Mouse (Mus musculus): ENCODE results near the gene Homer3.

Gene Homer3

GRCm38 (mm10) chr8:70284421-70284820 lies 1.8 kb downstream of the Homer3 start:
- no peak for DNase-seq (ENCODE audit: low spot score)

- no peak for DNase-seq (ENCODE audit: low spot score)
These were observed 2.7 kb downstream of the Homer3 start for GRCm38 (mm10) chr8:70285304-70285703.

- DNase-seq (ENCODE audit: low spot score): no peak
These were observed 4.1 kb downstream of the Homer3 start for GRCm38 (mm10) chr8:70286737-70287136.

GRCm38 (mm10) chr8:70293988-70294405 lies 11.4 kb downstream of the Homer3 start:
- no peak for DNase-seq (ENCODE audit: low spot score)

GRCm38 (mm10) chr8:70300881-70301280 lies 18.3 kb downstream of the Homer3 start:
- no peak for DNase-seq (ENCODE audit: low spot score)

GRCm38 (mm10) chr8:70302358-70302890 lies 19.8 kb downstream of the Homer3 start, which contains the start of the genes Ddx49 and Cope:
Ddx49 (minus strand) TSS chr8:70302489.
Cope (plus strand) TSS chr8:70302518.
- DNase-seq (ENCODE audit: low spot score): peak; percentile 95

GRCm38 (mm10) chr8:70302901-70303300 lies 20.3 kb downstream of the Homer3 start:
- DNase-seq (ENCODE audit: low spot score): no peak

- DNase-seq (ENCODE audit: low spot score): peak; percentile 63
These were observed 26.7 kb downstream of the Homer3 start for GRCm38 (mm10) chr8:70309311-70309710.

GRCm38 (mm10) chr8:70313399-70313798 lies 30.8 kb downstream of the Homer3 start:
- DNase-seq (ENCODE audit: low spot score): no peak

- peak; percentile 77 for DNase-seq (ENCODE audit: low spot score)
These were observed 33.2 kb downstream of the Homer3 start, which contains the start of gene Cers1 for GRCm38 (mm10) chr8:70315624-70316510. Cers1 (plus strand) TSS chr8:70315775.

- DNase-seq (ENCODE audit: low spot score): peak; percentile 95
These were observed 34.2 kb downstream of the Homer3 start for GRCm38 (mm10) chr8:70316511-70317504.

- no peak for DNase-seq (ENCODE audit: low spot score)
These were observed 35.2 kb downstream of the Homer3 start for GRCm38 (mm10) chr8:70317872-70318271.

- DNase-seq (ENCODE audit: low spot score): no peak
These were observed 41.1 kb downstream of the Homer3 start for GRCm38 (mm10) chr8:70323716-70324115.

GRCm38 (mm10) chr8:70327512-70327911 lies 44.9 kb downstream of the Homer3 start:
- DNase-seq (ENCODE audit: low spot score): no peak

GRCm38 (mm10) chr8:70329124-70329834 lies 46.7 kb downstream of the Homer3 start, which contains the start of gene Gdf1:
Gdf1 (plus strand) TSS chr8:70329817.
- DNase-seq (ENCODE audit: low spot score): no peak

- peak; percentile 43 for DNase-seq (ENCODE audit: low spot score)
These were observed 47.5 kb downstream of the Homer3 start for GRCm38 (mm10) chr8:70329835-70330740.

- DNase-seq (ENCODE audit: low spot score): peak; percentile 70
These were observed 48.2 kb downstream of the Homer3 start for GRCm38 (mm10) chr8:70330741-70331364.

- peak; percentile 19 for DNase-seq (ENCODE audit: low spot score)
These were observed 48.9 kb downstream of the Homer3 start for GRCm38 (mm10) chr8:70331526-70331925.

- DNase-seq (ENCODE audit: low spot score): peak; percentile 87
These were observed 49.6 kb downstream of the Homer3 start for GRCm38 (mm10) chr8:70332070-70332877.

All from retina, embryonic 14.5 days (tissue).